Mouse (Mus musculus) limb, embryonic 14.5 days (tissue): ENCODE measurements around the gene Zswim8. TPM values are rescaled to one million over a fixed set of nuclear protein-coding genes. Genes with fewer than 3 reads are reported as not detected.

Source experiments
- ATAC-seq: fragments of 200-750 bp; cut with Nextera tagmentation; 2 replicates; pipeline ENCODE4 v1.8.0; 2017; ENCODE audit warnings: low read depth, moderate number of reproducible peaks, moderate TSS enrichment; ENCODE audit not compliant: low FRiP score
- DNase-seq: peaks from one replicate; pipeline ENCODE4 v3.0.0-alpha.2; 2015; ENCODE audit warnings: low spot score
- H3K27ac ChIP-seq: fragments of 300-500 bp; sonication (generic); replicated peaks from 2 replicates; pipeline ENCODE4 v1.5.1; 2014; ENCODE audit warnings: low read depth, mild to moderate bottlenecking, low read length, moderate library complexity, mixed read lengths
- H3K27me3 ChIP-seq: fragments of 300-500 bp; sonication (generic); 2 replicates; pipeline ENCODE4 v1.6.1; 2014; ENCODE audit warnings: low read length, mixed read lengths; ENCODE audit not compliant: control insufficient read depth, insufficient read depth
- H3K36me3 ChIP-seq: fragments of 300-500 bp; sonication (generic); 2 replicates; pipeline ENCODE4 v1.6.1; 2014; ENCODE audit warnings: mild to moderate bottlenecking, low read length, moderate library complexity, mixed read lengths; ENCODE audit not compliant: control insufficient read depth, insufficient read depth
- H3K4me1 ChIP-seq: fragments of 300-500 bp; sonication (generic); 2 replicates; pipeline ENCODE4 v1.6.1; 2014; ENCODE audit warnings: antibody characterized with exemption, low read length, mixed read lengths; ENCODE audit not compliant: control insufficient read depth, insufficient read depth
- H3K4me2 ChIP-seq: fragments of 300-500 bp; sonication (generic); replicated peaks from 2 replicates; pipeline ENCODE4 v1.6.1; 2014; ENCODE audit warnings: low read depth, mild to moderate bottlenecking, low read length, moderate library complexity; ENCODE audit not compliant: severe bottlenecking
- H3K4me3 ChIP-seq: fragments of 300-500 bp; sonication (generic); replicated peaks from 2 replicates; pipeline ENCODE4 v1.5.1; 2014; ENCODE audit warnings: low read length
- H3K9ac ChIP-seq: fragments of 300-500 bp; sonication (generic); 2 replicates; pipeline ENCODE4 v1.6.1; 2014; ENCODE audit warnings: mild to moderate bottlenecking, low read depth, low read length, moderate library complexity; ENCODE audit not compliant: severe bottlenecking
- H3K9me3 ChIP-seq: fragments of 300-500 bp; sonication (generic); 2 replicates; pipeline ENCODE4 v1.6.1; 2016; ENCODE audit warnings: low read length; ENCODE audit not compliant: control insufficient read depth
- POLR2A ChIP-seq: fragments of 200-500 bp; IDR thresholded peaks from 2 replicates; pipeline ENCODE4 v1.8.0; 2012; ENCODE audit warnings: inconsistent platforms, mild to moderate bottlenecking, moderate library complexity, borderline replicate concordance; ENCODE audit not compliant: insufficient read depth, insufficient read length; ENCODE audit errors: extremely low read depth
- WGBS: fragments of 180-500 bp; shearing (Covaris S2); extraction: QIAGEN DNeasy Blood & Tissue Kit; methylation state at CpG from one replicate; pipeline ENCODE4 v1.1.7; 2014; 5-methylcytosine and 5-hydroxymethylcytosine counted together
- polyA plus RNA-seq, 2 experiments: library from polyadenylated mRNA; depleted of rRNA in 1 of 2; stranded (reverse) in 1 of 2; unstranded in 1 of 2; fragments of >200 nt; fragmentation: Nextera tagmentation in 1 of 2; extraction: Ambion mirVana in 1 of 2; gene quantifications; 2 replicates each; pipeline versions ENCODE4 v1.2.1 to v1.2.3; 2012 to 2014

Gene Zswim8
- polyA plus RNA-seq, 2 experiments, result 38.9 to 195 TPM

- ATAC-seq (peak; percentile 11), DNase-seq (no peak)
- no peak for TF ChIP-seq POLR2A
- peaks cover 25% of the 10 kb centered on the region for H3K4me1 ChIP-seq
- peaks cover 58% of the 10 kb centered on the region for H3K36me3 ChIP-seq
- peak overlapping the region; percentile 88 for H3K9ac ChIP-seq
- peak overlapping the region; percentile 95; the same call in 1 of the 2 replicates for H3K27ac ChIP-seq
- peak overlapping the region; percentile 72 for H3K4me2 ChIP-seq
- whole genome bisulfite sequencing, result 46% methylated on average over 13 of the region's 13 CpGs
- no peaks in the 10 kb centered on the region for H3K27me3 ChIP-seq
- no peaks in the 10 kb centered on the region for H3K9me3 ChIP-seq
- peak overlapping the region; percentile 86 for H3K4me3 ChIP-seq
These were observed 13.0 kb upstream of the Zswim8 start for GRCm38 (mm10) chr14:20694185-20694883.

GRCm38 (mm10) chr14:20694884-20695760, 12.2 kb upstream of the Zswim8 start, which contains the start of gene Fut11:
Gene Fut11, plus strand, starts transcription at chr14:20694968.
- under 1% methylated on average over 104 of the region's 111 CpGs for WGBS
- peak within 1 kb of the TSS; percentile 86 for H3K4me3 ChIP-seq
- peak within 1 kb of the TSS; percentile 88 for H3K9ac ChIP-seq
- H3K36me3 ChIP-seq, result peaks cover 51% of the 10 kb centered on the region
- no peaks in the 10 kb centered on the region for H3K9me3 ChIP-seq
- H3K4me2 ChIP-seq, result peak within 1 kb of the TSS; percentile 72
- H3K27ac ChIP-seq, result peak within 1 kb of the TSS; percentile 95
- no peaks in the 10 kb centered on the region for H3K27me3 ChIP-seq
- ATAC-seq (peak; percentile 89), DNase-seq (peak; percentile 93)
- H3K4me1 ChIP-seq, result peaks cover 29% of the 10 kb centered on the region
- TF ChIP-seq POLR2A, result peak; percentile 45; the same call in 1 of the 2 replicates

- DNase-seq, result no peak
- ATAC-seq, result no peak
- H3K27me3 ChIP-seq, result no peaks in the 10 kb centered on the region
- 13% methylated on average over 27 of the region's 27 CpGs for WGBS
- TF ChIP-seq POLR2A, result no peak
- H3K4me3 ChIP-seq, result peak overlapping the region; percentile 86
- no peaks in the 10 kb centered on the region for H3K9me3 ChIP-seq
- peaks cover 29% of the 10 kb centered on the region for H3K4me1 ChIP-seq
- H3K4me2 ChIP-seq, result peak overlapping the region; percentile 72
- H3K27ac ChIP-seq, result peak overlapping the region; percentile 95
- peaks cover 44% of the 10 kb centered on the region for H3K36me3 ChIP-seq
- peak overlapping the region; percentile 88 for H3K9ac ChIP-seq
These were observed 11.4 kb upstream of the Zswim8 start for GRCm38 (mm10) chr14:20695761-20696520.

- TF ChIP-seq POLR2A, result no peak
- Histone ChIP-seq H3K9me3 (no peaks in the 10 kb centered on the region), H3K9ac (peak overlapping the region; percentile 25; the same call in 1 of the 2 replicates), H3K27me3 (no peaks in the 10 kb centered on the region), H3K4me2 (peak overlapping the region; percentile 72), H3K4me1 (peaks cover 36% of the 10 kb centered on the region), H3K36me3 (peaks cover 33% of the 10 kb centered on the region), H3K27ac (no peak overlapping the region), H3K4me3 (peak overlapping the region; percentile 86)
- DNase-seq (peak; percentile 71), ATAC-seq (no peak)
- 17% methylated on average over 1 of the region's 1 CpGs for WGBS
These were observed 10.4 kb upstream of the Zswim8 start for GRCm38 (mm10) chr14:20696986-20697385.

- H3K9me3 ChIP-seq, result no peaks in the 10 kb centered on the region
- H3K27ac ChIP-seq, result no peak overlapping the region
- 86% methylated on average over 2 of the region's 2 CpGs for WGBS
- no peak overlapping the region for H3K4me2 ChIP-seq
- peaks cover 18% of the 10 kb centered on the region for H3K36me3 ChIP-seq
- peaks cover 36% of the 10 kb centered on the region for H3K4me1 ChIP-seq
- DNase-seq, result no peak
- H3K27me3 ChIP-seq, result no peaks in the 10 kb centered on the region
- H3K9ac ChIP-seq, result no peak overlapping the region
- H3K4me3 ChIP-seq, result no peak overlapping the region
- no peak for ATAC-seq
- no peak for TF ChIP-seq POLR2A
These were observed 8.8 kb upstream of the Zswim8 start for GRCm38 (mm10) chr14:20698515-20698914.
